Mouse (Mus musculus): ENCODE measurements around the gene Gm7849. TPM values are rescaled to one million over a fixed set of nuclear protein-coding genes. Genes with fewer than 3 reads are reported as not detected.
"Not testable (repeated sequence)": the region's sequence is repeated elsewhere in the genome, so short reads cannot be mapped to it uniquely, and the experiment has no call there.

Gene Gm7849
- polyA plus RNA-seq (2014; fragmentation: Nextera tagmentation; extraction: Ambion mirVana): 1.5 TPM in 1 of 2 replicates, not detected in the other

- not testable (repeated sequence) for DNase-seq (ENCODE audit: low spot score); H3K4me3 ChIP-seq (ENCODE audit: low read depth, low read length); H3K27ac ChIP-seq (ENCODE audit: low read depth); H3K36me3 ChIP-seq (ENCODE audit: control insufficient read depth, insufficient read depth, low read length); H3K27me3 ChIP-seq (replicated peaks; ENCODE audit: control insufficient read depth, insufficient read depth, low read length); H3K9me3 ChIP-seq (ENCODE audit: control insufficient read depth, low read length); H3K4me2 ChIP-seq (ENCODE audit: low read length); H3K9ac ChIP-seq (ENCODE audit: low read length); ATAC-seq (replicated peaks; ENCODE audit: low FRiP score, low TSS enrichment, low read depth); H3K4me1 ChIP-seq (replicated peaks; ENCODE audit: control insufficient read depth, insufficient read depth, low read length)
- no CpG with 5 or more reads among the region's 1 CpGs for WGBS
These were observed at the start of gene Gm7849 for GRCm38 (mm10) chr8:21456460-21456859. Gm7849 (minus strand) TSS chr8:21456560.

- H3K27me3 ChIP-seq (replicated peaks; ENCODE audit: control insufficient read depth, insufficient read depth, low read length); H3K4me2 ChIP-seq (ENCODE audit: low read length); H3K9me3 ChIP-seq (ENCODE audit: control insufficient read depth, low read length); H3K4me3 ChIP-seq (ENCODE audit: low read depth, low read length); H3K4me1 ChIP-seq (replicated peaks; ENCODE audit: control insufficient read depth, insufficient read depth, low read length); H3K9ac ChIP-seq (ENCODE audit: low read length); H3K36me3 ChIP-seq (ENCODE audit: control insufficient read depth, insufficient read depth, low read length); ATAC-seq (replicated peaks; ENCODE audit: low FRiP score, low TSS enrichment, low read depth); DNase-seq (ENCODE audit: low spot score); H3K27ac ChIP-seq (ENCODE audit: low read depth): not testable (repeated sequence)
- no CpG with 5 or more reads among the region's 1 CpGs for WGBS
These were observed 29.2 kb downstream of the Gm7849 start, which contains the start of gene Defa36 for GRCm38 (mm10) chr8:21427111-21427510. Defa36 (plus strand) TSS chr8:21427411.

Other genes starting within 250 kb of the Gm7849 start
- not detected in 2 replicates for gene Gm15292, start 206.8 kb downstream of the Gm7849 start, polyA plus RNA-seq (2014; fragmentation: Nextera tagmentation; extraction: Ambion mirVana)
- gene Defa27, start 141.0 kb downstream of the Gm7849 start, polyA plus RNA-seq (2014; fragmentation: Nextera tagmentation; extraction: Ambion mirVana): not detected in 2 replicates
- not detected in 2 replicates for gene Defa29, start 129.5 kb downstream of the Gm7849 start, polyA plus RNA-seq (2014; fragmentation: Nextera tagmentation; extraction: Ambion mirVana)
- not detected in 2 replicates for gene Defa2, start 78.0 kb downstream of the Gm7849 start, polyA plus RNA-seq (2014; fragmentation: Nextera tagmentation; extraction: Ambion mirVana)
- gene Defa33, start 64.7 kb downstream of the Gm7849 start, polyA plus RNA-seq (2014; fragmentation: Nextera tagmentation; extraction: Ambion mirVana): not detected in 2 replicates
- not detected in 2 replicates for gene Defa36, start 29.1 kb downstream of the Gm7849 start, polyA plus RNA-seq (2014; fragmentation: Nextera tagmentation; extraction: Ambion mirVana)
- gene Defa20, start 52.7 kb upstream of the Gm7849 start, polyA plus RNA-seq (2014; fragmentation: Nextera tagmentation; extraction: Ambion mirVana): not detected in 2 replicates
- gene Defa32, start 72.5 kb upstream of the Gm7849 start, polyA plus RNA-seq (2014; fragmentation: Nextera tagmentation; extraction: Ambion mirVana): not detected in 2 replicates
- not detected in 2 replicates for gene Defa37, start 108.8 kb upstream of the Gm7849 start, polyA plus RNA-seq (2014; fragmentation: Nextera tagmentation; extraction: Ambion mirVana)
- gene Defa28, start 126.4 kb upstream of the Gm7849 start, polyA plus RNA-seq (2014; fragmentation: Nextera tagmentation; extraction: Ambion mirVana): not detected in 2 replicates
- 4.5 TPM in 1 of 2 replicates, not detected in the other for gene Gm7861, start 137.9 kb upstream of the Gm7849 start, polyA plus RNA-seq (2014; fragmentation: Nextera tagmentation; extraction: Ambion mirVana)
- gene Defa26, start 161.6 kb upstream of the Gm7849 start, polyA plus RNA-seq (2014; fragmentation: Nextera tagmentation; extraction: Ambion mirVana): not detected in 2 replicates
- gene Defa17, start 199.2 kb upstream of the Gm7849 start, polyA plus RNA-seq (2014; fragmentation: Nextera tagmentation; extraction: Ambion mirVana): 6.9 and 13.5 TPM in 2 replicates
- not detected in 2 replicates for gene Defa34, start 209.2 kb upstream of the Gm7849 start, polyA plus RNA-seq (2014; fragmentation: Nextera tagmentation; extraction: Ambion mirVana)
- gene AY761184, start 247.1 kb upstream of the Gm7849 start, polyA plus RNA-seq (2014; fragmentation: Nextera tagmentation; extraction: Ambion mirVana): not detected in 2 replicates

All from intestine, embryonic 14.5 days (tissue).